Mouse (Mus musculus): ENCODE data around the gene Sfta2. TPM values are rescaled to one million over a fixed set of nuclear protein-coding genes. Genes with fewer than 3 reads are reported as not detected.

Sfta2 gene
- polyA plus RNA-seq, 1 experiment = not detected

- no peak for DNase-seq (ENCODE audit: low spot score)
Measured at GRCm38 (mm10) chr17:35592131-35592530, 9.2 kb upstream of the Sfta2 start.

GRCm38 (mm10) chr17:35593786-35594185 is 7.6 kb upstream of the Sfta2 start:
- DNase-seq (ENCODE audit: low spot score) = no peak

DNA sequence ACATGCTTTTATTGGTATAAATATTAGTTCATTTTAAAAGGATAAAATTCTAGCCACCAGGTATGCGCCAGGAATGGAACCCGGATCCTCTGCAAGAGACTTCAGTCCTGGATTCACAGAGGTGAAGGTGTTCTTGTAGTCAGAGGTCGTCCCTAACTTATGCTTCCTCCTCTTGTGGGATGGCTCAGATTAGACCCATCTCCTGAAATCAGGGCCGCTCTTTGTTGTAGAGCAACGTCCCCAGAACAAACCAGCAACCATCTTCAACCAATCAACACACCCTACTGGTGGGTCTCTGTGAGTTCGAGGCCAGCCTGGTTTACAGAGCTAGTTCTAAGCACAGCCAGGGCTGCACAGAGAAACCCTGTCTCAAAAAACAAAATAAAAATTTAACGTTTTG is 6.9 kb upstream of the Sfta2 start:
- DNase-seq (ENCODE audit: low spot score) = no peak

DNA sequence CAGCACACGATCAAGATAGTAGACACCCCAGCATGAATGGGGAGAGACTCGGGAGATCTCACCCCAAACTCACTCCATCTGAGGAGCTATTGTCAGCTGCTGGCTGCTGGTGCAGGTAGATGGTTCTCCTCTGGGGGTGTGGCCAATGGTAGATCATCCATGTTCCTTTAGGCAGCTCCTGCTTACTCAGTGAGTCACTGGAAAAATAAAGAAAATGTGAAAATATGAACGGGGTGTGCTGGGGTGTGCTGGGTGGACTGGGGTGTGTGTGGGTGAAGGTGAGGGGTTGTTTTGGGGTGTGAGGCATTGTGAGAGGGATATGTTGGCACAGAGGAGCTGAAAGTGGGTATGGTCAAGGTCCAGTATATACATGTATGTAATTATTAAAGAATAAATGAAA is 4.0 kb upstream of the Sfta2 start:
- DNase-seq (ENCODE audit: low spot score) = no peak

DNA sequence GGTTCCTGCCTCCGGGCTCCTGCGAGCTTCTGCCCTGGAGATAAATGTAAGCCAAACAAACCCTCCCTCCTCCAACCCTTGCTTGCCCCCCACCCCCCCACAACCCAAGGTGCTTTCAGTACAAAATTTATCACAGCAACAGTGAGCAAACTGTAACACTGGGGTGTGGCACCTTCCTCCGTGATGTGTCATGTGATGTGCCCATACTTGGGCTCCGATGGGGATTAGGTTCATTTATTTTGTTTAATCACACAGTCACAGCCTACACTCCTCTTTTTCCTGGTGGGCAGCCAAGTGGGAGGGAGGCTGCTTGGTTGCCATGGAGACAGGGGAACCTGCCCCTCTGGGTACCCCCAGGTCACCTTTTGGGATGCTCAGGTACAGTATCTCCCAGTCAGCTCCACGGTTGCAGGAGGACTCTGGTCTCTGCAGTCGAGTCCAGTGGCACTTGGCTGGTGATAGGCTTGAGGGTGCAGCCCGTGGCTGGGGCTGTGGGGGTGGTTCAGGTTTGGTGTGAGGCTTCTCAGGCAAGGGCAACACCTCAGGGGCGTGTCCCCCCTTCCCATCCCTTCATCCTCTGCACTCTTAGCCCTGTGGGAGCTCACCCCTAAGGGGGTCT is 496 bp downstream of the Sfta2 start:
- DNase-seq (ENCODE audit: low spot score) = no peak

DNA sequence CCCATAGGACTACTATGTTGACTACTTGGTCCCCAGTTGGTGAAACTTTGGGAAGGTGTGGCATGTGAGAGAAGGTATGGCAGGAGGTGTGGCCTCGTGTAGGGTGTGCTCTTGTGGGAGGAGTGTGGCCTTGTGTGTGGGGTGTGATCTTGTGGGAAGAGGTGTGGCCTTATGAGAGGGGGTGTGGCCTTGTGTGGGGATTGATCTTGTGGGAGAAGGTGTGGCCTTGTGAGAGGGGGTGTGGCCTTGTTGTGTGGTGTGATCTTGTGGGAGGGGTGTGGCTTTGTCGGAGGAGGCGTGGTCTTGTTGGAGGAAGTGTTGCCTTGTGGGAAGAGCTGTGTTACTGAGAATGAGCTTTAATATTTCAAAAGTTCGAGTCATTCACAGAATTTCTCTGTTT is 15.8 kb downstream of the Sfta2 start:
- no peak for DNase-seq (ENCODE audit: low spot score)

DNA sequence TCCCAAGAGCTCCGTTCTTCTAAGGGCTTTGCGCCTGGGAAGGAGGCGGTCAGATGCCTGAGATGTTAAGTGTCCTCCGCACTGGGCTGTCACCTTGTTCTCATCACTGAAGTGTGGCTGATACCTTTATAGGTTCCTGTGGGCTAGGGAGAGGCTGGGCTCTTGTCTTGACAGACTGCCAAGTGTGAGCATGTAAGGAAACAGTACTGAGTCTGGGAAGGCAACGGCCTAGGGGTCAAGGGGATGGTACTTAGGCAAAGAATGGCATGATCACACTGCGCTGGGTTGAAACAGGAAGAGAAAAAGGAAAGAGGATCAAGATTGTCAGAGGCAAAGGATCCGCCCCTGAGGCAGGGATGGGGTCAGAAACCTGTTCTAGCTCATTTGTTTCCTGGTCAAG is 25.2 kb downstream of the Sfta2 start, which contains the start of gene Gm9573:
Gene Gm9573 (minus strand): TSS at position 101 of the 400 bp plus-strand sequence.
- DNase-seq (ENCODE audit: low spot score) = no peak

GRCm38 (mm10) chr17:35633992-35634391 is 32.6 kb downstream of the Sfta2 start:
- no peak for DNase-seq (ENCODE audit: low spot score)

DNA sequence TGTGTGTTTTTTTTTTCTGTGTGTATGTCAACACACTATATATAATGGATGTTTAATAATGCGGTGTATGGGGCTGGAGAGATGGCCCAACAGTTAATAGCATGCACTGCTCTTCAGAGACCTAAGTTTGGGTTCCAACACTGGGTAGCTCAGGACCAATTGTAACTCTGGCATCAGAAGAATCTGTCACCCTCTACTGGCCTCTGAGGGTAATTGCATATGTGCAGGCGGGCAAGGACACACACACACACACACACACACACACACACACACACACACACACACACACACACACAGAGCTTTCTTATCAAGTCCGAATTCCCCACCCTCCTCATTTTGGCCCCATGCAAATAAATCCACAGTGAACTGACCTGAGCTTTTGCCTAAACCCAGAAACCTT is 33.9 kb downstream of the Sfta2 start:
- no peak for DNase-seq (ENCODE audit: low spot score)

DNA sequence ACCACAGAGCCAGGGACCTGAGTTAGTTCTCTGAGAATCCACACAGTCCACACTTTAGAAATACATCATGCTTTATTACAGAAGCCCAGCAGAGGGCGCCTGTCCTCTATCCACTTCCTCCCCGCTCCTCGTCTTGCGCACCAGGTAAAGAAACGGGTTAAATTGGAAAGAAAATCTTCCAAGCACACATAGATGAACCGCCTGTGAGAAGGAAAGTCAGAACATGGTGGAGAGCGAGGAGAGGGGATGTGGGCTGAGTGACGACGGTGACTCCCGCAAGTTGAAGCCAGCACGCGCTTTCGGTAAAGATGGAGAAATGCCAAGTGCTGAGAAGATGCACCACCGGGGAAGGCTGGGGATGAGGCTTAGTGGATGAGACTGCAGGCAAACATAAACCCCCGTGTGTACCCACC is 34.4 kb downstream of the Sfta2 start:
- DNase-seq (ENCODE audit: low spot score) = no peak

GRCm38 (mm10) chr17:35636363-35636762 is 35.0 kb downstream of the Sfta2 start:
- DNase-seq (ENCODE audit: low spot score) = no peak

DNA sequence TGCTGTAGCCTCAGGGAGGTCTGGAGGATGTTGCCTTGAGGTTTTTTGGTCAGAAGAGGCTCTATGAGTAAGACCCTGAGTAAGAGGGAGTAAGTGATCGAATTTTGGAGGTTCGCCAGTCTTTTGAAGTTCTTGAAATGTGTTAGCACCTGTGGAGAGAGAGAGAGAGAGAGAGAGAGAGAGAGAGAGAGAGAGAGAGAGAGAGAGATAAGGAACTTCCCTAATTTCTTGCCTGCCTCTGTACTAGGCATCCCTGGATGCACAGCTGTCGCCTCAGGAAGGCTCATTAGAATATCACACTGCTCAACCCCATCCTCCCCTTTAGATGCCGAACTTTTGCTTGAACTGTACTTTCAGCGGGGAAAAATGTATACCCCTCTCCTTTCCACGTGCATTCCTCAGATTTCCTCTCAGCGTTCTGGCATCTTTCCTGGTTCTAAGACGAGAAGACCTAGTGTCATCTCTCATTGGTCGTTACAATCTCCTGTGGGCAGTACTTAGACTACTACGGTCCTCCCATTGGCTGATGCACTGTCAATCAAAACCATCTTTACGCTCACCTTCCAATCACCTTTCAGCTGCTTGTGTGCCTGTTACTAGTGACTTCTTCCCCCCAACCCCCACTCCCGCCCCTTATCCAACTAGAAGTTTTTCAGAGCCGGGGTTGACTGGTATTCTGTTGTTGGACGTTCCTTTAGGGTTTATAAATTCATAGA is 37.3 kb downstream of the Sfta2 start:
- peak; percentile 20 for DNase-seq (ENCODE audit: low spot score)

GRCm38 (mm10) chr17:35639352-35639751 is 38.0 kb downstream of the Sfta2 start:
- DNase-seq (ENCODE audit: low spot score) = no peak

DNA sequence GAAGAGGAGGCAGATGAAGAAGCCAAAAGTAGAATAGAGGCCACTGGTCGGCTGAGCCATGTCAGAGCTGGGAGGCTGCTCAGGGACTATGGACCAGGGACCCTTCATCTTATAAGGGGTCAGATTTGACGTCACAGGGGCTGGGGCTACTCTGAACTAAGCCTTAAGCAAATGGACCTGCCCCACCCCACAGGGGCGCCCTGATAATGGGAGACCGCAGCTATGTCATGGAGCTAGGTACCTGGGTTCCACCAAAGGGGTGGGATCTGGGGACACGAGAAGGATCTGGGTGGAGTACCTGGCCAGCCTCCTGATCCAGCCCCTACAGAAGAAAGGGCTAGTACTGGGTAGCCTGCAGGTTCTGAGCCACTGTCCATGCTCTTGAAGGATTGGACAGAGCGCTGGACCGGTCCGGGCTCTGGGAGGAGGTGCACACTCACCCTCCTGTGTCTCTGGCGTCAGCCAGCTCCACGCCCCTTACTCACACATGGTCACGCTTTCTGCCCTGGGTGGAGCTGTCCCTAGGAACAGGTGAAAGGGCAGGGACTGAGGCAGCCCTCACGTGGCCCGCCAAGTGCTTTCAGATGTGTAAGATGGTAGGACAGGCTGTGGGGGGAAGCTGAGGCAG is 42.4 kb downstream of the Sfta2 start, which contains the start of gene Mucl3:
Gene Mucl3 (minus strand): TSS at position 87 of the 628 bp plus-strand sequence.
- peak; percentile 15 for DNase-seq (ENCODE audit: low spot score)

DNA sequence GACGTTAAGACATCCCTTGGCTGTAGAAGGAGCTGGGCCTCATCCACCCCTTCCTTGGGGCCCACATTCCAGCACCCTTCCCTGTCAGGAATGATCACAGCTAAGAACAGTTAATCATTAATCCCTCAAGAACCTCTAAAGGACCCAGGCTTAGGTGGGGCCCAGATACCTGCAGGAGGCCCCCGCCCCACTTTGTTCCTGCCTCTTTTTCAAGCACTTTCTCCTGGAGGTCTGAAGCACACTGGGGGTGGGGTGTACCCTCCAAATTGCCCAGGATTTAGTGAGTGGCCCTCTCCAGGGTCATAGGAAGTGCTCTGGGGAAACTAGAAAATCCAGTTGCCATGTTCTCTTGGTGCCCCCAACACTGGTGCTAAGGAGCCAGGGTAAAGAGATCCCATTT is 48.1 kb downstream of the Sfta2 start:
- DNase-seq (ENCODE audit: low spot score) = no peak

- DNase-seq (ENCODE audit: low spot score) = no peak
Measured at GRCm38 (mm10) chr17:35653086-35653485, 51.7 kb downstream of the Sfta2 start.

DNA sequence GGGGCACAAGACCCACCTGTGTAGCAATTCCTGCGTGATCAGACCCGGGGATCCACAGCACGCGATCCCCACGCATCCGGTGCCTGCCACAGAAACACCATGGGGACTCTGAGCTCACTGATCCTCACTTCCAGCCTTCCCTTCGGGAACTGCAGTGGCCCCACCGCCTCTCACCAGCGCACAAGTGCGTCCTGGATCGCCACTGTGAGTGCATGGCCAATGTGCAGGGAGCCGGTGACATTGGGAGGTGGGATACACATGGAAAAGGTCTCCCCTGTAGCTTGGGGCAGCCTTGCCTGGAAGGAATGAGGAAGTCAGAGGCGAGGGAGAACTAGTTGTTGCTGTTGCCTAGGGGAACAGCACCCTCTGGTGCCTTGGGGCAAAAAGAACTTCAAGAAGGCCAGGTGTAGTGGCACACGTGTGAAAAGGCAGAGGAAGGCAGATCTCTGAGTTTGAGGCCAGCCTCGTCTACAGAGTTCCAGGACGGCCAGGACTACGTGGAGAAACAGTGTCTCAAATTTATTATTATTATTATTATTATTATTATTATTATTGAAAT is 64.7 kb downstream of the Sfta2 start:
- DNase-seq (ENCODE audit: low spot score) = no peak

GRCm38 (mm10) chr17:35666851-35667256 is 65.5 kb downstream of the Sfta2 start:
- DNase-seq (ENCODE audit: low spot score) = no peak

GRCm38 (mm10) chr17:35667334-35668065 is 66.2 kb downstream of the Sfta2 start, which contains the start of gene Vars2:
Gene Vars2 (minus strand): TSS chr17:35667592.
- DNase-seq (ENCODE audit: low spot score) = peak; percentile 96

DNA sequence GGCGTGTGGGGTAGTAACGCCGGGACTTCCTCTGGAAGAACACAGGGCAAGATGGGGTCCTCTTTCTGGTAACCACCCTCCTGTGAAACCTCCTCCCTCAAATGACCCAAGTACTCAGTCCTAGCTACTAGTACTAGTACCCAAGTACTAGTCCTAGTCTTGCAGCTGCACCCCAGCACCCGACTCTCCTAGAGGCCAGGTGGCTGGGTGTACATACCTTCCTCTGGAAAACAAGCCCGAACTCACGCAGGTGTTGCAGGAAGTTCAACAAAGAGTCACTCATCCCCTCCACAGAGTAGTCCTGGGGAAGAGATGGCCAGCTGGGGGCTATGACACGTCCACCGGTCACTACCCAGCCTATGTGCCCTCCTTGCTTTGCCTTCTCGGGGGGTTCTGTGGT is 68.4 kb downstream of the Sfta2 start:
- no peak for DNase-seq (ENCODE audit: low spot score)

DNA sequence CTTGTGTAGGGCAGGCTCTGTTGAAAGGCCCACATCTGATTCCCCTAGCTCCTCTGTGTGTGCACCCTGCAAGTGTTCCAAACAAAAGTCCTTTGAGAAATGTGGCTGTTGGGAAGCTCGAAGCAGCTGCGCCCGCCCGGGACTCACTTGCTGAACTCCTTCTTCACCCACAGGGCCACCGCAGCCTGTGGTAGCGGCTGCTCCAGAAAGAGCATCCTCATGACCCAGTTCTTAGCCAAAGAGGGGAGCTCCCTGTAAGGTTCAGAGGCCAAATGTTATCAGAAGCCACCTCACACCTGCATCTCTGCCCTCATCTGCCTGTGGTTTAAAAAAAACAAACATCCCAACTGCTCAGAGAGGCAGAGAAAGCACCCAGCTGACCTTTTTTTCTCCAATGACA is 70.5 kb downstream of the Sfta2 start:
- DNase-seq (ENCODE audit: low spot score) = no peak

- no peak for DNase-seq (ENCODE audit: low spot score)
Measured at GRCm38 (mm10) chr17:35672527-35672926, 71.2 kb downstream of the Sfta2 start.
